Mouse (Mus musculus) intestine, embryonic 16.5 days (tissue): ENCODE measurements around the gene Pcdh10. TPM values are rescaled to one million over a fixed set of nuclear protein-coding genes. Genes with fewer than 3 reads are reported as not detected.

Experiments used
- ATAC-seq: fragments of 200-750 bp; cut with Nextera tagmentation; 2 replicates; pipeline ENCODE4 v1.8.0; 2017; ENCODE audit warnings: moderate TSS enrichment, moderate library complexity
- H3K27ac ChIP-seq: fragments of 300-500 bp; sonication (generic); 2 replicates; pipeline ENCODE4 v1.5.1; 2014; ENCODE audit warnings: mild to moderate bottlenecking, low read length
- H3K27me3 ChIP-seq: fragments of 300-500 bp; sonication (generic); replicated peaks from 2 replicates; pipeline ENCODE4 v1.6.1; 2014; ENCODE audit warnings: low read length, control low read depth, mixed read lengths; ENCODE audit not compliant: control insufficient read depth, insufficient read depth
- H3K36me3 ChIP-seq: fragments of 300-500 bp; sonication (generic); 2 replicates; pipeline ENCODE4 v1.6.1; 2014; ENCODE audit warnings: low read length, control low read depth; ENCODE audit not compliant: control insufficient read depth, insufficient read depth
- H3K4me1 ChIP-seq: fragments of 300-500 bp; sonication (generic); 2 replicates; pipeline ENCODE4 v1.6.1; 2014; ENCODE audit warnings: low read length, control low read depth, mixed read lengths; ENCODE audit not compliant: control insufficient read depth, insufficient read depth
- H3K4me2 ChIP-seq: fragments of 300-500 bp; sonication (generic); 2 replicates; pipeline ENCODE4 v1.6.1; 2014; ENCODE audit warnings: low read depth, low read length, control low read depth
- H3K4me3 ChIP-seq: fragments of 300-500 bp; sonication (generic); 2 replicates; pipeline ENCODE4 v1.5.1; 2014; ENCODE audit warnings: mild to moderate bottlenecking, low read length
- H3K9ac ChIP-seq: fragments of 300-500 bp; sonication (generic); 2 replicates; pipeline ENCODE4 v1.6.1; 2014; ENCODE audit warnings: low read depth, low read length
- H3K9me3 ChIP-seq: fragments of 300-500 bp; sonication (generic); 2 replicates; pipeline ENCODE4 v1.6.1; 2016; ENCODE audit warnings: low read length, control low read depth; ENCODE audit not compliant: control insufficient read depth
- WGBS: fragments of 180-500 bp; shearing (Covaris S2); extraction: QIAGEN DNeasy Blood & Tissue Kit; methylation state at CpG from one replicate; pipeline ENCODE4 v1.1.7; 2014; 5-methylcytosine and 5-hydroxymethylcytosine counted together
- polyA plus RNA-seq: library from polyadenylated mRNA; unstranded; fragments of >200 nt; fragmentation: Nextera tagmentation; extraction: Ambion mirVana; gene quantifications from 2 replicates; pipeline ENCODE4 v1.2.1, GENCODE M21; 2015

Pcdh10 gene
- polyA plus RNA-seq, 1 experiment from 2014 or later = 0.49 TPM

GRCm38 (mm10) chr3:45432172-45432765 lies 54.1 kb downstream of the Pcdh10 start:
- no peaks in the 10 kb centered on the region for H3K27me3 ChIP-seq
- WGBS = 39% methylated on average over 11 of the region's 11 CpGs

More at GRCm38 (mm10) chr3:45432172-45432765, 54.1 kb downstream of the Pcdh10 start:
- no peak for ATAC-seq
- Histone ChIP-seq H3K9me3 (no peaks in the 10 kb centered on the region), H3K4me1 (no peaks in the 10 kb centered on the region), H3K4me3 (no peak overlapping the region), H3K9ac (no peak overlapping the region), H3K27ac (no peak overlapping the region), H3K4me2 (no peak overlapping the region), H3K36me3 (no peaks in the 10 kb centered on the region)
